Mouse (Mus musculus) hindlimb bud, embryonic 11.5 days (tissue): Measurements from ENCODE around the gene Sec14l1.
A peak's percentile ranks its signal among the peaks of the same experiment; 100 is the strongest.

ENCODE experiments used
- DNase-seq: peaks from one replicate; pipeline ENCODE4 v3.0.0-alpha.2; 2012; ENCODE audit warnings: low read depth, low spot score; ENCODE audit errors: extremely low spot score

The Sec14l1 gene

GRCm38 (mm10) chr11:117151461-117151860, 36.5 kb downstream of the Sec14l1 start:
- DNase-seq, result no peak

DNA sequence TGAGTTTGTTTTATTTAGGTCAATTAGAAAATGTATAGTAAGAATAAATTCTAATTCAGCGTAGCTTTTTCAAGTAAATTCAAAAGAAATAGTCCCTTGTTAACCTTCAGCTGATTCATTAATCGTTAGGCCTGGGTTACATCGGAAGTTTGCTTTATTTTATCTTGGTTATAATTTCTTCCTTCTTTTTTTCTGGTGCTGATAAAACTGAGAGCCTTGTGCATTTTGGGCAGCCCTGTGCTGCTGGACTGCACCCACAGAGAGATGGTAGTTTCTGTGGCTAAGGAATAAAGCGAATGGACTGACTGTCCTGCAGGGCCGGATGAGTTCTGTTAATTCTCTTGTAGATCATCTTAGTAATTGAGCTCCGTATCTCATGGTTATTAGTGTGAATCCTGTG, 37.6 kb downstream of the Sec14l1 start:
- DNase-seq, result no peak

DNA sequence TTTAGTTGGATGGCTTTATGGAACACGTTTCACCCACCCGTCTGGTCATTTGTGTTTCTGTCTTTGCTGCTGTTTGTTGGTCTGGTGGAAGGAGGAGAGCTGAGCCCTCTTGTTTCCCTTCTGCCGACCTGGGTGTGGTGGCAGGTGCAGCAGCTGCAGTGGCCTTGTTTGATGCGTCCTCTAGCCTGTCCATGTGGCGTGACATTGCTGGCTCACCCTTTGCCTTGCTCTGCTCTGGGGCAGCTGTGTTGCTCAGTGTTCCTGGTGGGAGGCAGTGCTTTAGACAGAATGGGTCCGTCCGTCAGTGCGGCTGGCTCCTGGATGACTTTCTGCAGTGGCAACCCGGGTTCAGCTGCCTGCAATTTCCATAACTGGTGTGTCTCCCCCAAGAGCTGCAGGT, 38.6 kb downstream of the Sec14l1 start:
- DNase-seq, result no peak

GRCm38 (mm10) chr11:117154088-117154815, 39.3 kb downstream of the Sec14l1 start:
- no peak for DNase-seq

- DNase-seq, result peak; percentile 26
These were observed 41.8 kb downstream of the Sec14l1 start for GRCm38 (mm10) chr11:117156725-117157124.

DNA sequence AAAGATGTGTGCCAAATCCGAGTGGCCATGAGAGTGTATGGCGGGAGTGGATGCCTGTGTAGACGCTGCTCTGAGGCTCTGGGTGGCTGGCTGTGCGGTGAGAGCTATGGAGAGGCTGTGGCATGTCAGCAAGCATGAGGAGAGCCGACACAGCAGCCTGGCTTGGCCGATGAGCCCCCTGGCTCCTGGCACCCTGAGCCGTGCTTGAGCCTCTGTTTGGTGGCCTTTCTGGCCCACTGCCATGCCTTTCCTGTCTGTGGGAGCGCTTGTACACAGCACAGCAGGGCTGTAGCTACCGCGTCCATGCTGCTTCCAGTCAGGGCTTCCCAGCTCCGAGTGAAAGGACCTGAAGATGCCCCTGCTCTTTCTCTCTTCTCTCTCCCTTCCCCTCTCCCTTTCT, 43.4 kb downstream of the Sec14l1 start:
- no peak for DNase-seq

- DNase-seq, result no peak
These were observed 44.4 kb downstream of the Sec14l1 start for GRCm38 (mm10) chr11:117159257-117159945.

DNA sequence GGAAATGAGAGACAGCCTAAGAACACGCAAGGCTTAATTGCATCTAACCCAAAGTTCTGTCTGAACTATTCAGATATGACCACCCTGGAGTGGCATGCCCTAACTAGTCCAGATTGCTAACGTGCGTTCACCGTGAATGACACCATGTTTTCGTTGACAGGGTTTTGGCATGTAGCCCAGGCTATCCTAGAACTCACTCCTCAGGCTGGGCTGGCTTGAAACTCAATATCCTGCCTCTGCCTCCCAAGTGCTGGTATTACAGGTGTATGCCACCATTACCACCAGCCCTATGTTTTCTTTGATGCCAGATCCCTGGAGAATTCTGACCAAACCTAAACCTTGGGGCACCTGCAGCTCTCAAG, 45.0 kb downstream of the Sec14l1 start:
- DNase-seq, result no peak

- no peak for DNase-seq
These were observed 45.8 kb downstream of the Sec14l1 start for GRCm38 (mm10) chr11:117160791-117161190.

DNA sequence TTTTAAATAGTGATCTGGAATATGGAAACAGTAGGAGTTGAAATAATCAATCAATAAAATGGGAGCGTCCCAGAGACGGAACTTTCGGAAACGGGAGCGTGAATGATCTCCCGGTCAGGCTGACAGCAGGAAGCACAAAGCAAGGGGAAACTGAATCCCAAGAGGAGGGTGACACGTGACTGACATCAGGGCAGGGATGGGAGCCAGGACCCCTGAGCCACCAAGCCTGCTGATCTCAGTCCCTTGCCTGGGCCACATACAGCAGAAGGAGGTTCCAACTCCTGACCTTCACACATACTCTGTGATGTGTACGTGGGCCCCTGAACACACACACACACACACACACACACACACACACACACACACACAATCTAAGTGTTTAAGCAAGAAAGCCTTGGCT, 46.6 kb downstream of the Sec14l1 start:
- no peak for DNase-seq

DNA sequence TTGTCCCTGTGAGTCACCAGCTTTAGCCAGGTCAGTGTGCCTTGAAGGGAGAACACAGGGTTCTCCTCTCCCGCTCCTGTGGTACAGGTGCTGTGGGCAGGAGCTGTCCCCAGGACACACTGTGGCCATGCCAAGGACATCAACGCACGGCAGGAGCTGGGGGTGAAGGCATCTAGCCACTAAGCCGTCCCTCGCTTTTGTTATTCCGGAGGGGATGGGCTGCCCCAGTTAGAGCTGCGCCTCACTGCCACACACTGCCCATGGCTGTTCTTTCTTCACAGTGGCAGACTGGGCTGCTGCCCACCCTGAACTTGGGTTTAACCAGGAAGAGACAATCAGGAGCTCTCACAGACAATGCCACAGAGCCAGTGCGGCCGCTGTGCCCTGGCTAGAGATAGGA, 48.1 kb downstream of the Sec14l1 start:
- DNase-seq, result no peak

- DNase-seq, result no peak
These were observed 48.8 kb downstream of the Sec14l1 start for GRCm38 (mm10) chr11:117163771-117164170.

- DNase-seq, result no peak
These were observed 53.5 kb downstream of the Sec14l1 start for GRCm38 (mm10) chr11:117168278-117169087.

- DNase-seq, result no peak
These were observed 54.2 kb downstream of the Sec14l1 start for GRCm38 (mm10) chr11:117169088-117169635.

DNA sequence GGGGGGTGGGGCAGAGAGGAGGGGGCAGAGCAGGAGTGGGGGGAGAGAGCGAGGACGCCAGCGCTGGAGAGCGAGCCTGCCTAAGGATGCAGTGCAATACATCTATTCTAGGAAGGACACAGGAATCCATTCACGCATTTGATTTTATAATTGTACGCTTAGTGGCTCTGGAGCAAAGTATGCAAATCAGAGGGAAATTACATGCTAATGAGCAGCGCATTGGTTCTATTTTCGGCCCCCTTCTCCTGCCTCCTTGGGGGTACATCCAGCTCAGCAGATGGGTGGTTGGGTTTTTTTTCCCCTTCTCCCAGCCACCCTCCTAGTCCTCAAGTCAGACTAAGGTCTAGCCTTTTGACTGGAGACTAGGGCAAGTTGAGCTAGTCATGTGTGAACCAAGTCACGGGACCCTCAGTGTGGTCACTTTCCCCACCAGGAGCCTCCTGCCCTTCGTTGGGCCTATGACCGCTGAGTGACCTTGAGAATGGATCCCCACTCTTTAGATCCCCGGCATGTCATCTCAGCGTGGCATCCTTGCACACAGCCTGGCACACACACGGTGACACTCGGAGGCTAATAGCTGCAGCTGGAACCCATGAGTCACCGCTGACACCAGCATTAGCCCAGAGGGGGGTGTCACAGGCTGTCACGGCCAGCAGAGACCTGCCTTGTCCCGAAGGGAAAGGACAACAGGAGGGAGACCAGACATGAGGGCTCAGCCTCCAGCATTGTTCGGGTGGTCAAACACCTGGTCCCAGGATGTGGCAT, 55.0 kb downstream of the Sec14l1 start:
- DNase-seq, result no peak

DNA sequence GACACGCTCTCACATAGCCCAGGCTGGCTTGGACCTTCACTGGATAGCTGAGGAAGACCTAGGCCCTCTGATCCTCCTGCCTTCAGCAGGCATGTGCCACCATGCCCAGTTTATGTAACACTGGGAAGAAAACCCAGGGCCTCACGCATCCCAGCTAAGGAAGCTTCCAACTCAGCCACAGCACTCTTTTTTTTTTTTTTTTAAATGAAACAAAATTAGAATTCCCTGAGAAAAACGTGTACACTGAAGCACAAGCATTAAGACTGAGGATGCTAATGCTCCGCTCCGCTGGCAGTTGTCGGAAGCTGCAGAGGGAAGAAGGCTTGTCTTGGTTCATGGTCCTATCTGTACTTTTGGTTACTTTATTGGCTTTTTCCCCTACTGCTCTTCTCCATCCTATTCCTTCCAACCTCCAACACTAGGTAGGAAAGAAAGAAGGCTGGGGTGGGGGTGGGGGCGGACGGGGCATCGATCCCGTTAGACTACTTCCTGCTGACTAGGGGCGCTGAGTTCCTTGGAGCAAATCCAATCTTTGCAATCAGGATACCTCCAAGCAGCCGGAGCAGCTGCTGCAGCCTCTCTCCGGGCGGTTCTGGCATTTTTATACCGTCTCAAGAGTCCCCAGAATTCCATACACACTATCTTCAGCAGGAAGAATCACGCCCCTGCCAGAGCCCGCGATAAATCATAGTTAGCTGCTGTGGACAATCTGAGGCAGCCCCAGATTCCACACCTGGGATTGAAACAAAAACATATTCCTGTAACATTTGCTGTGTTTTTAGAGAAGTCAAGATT, 59.3 kb downstream of the Sec14l1 start:
- DNase-seq, result no peak

GRCm38 (mm10) chr11:117174924-117175323, 60.0 kb downstream of the Sec14l1 start:
- no peak for DNase-seq

GRCm38 (mm10) chr11:117175472-117175871, 60.5 kb downstream of the Sec14l1 start:
- DNase-seq, result no peak

DNA sequence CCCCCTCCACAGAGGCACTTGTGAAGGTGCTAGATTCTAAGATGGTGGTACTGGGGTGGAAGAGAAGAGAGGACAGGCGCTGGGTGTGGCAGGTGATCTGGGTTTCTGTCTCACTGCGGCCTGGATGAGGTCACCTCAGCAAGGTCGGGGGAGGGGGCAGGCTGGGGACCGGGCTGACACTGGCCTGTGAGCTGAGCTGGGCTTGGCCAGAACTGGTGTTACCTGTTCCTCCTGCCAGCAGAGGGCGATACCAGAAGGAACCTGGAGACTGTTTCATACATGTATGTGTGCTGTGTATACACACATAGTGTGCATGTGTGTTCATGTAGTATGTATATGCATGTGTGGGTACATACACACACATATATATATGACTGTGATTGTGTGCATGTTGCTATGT, 61.3 kb downstream of the Sec14l1 start:
- no peak for DNase-seq

GRCm38 (mm10) chr11:117176900-117177299, 61.9 kb downstream of the Sec14l1 start:
- no peak for DNase-seq
